Mouse (Mus musculus) lung, adult 2 months (tissue): Measurements from ENCODE around the gene Rhox4g.
"Not testable (repeated sequence)": the region's sequence is repeated elsewhere in the genome, so short reads cannot be mapped to it uniquely, and the experiment has no call there.

Source experiments
- CTCF ChIP-seq: fragments of 200-500 bp; IDR thresholded peaks from 2 replicates; pipeline ENCODE4 v1.5.1; 2011; ENCODE audit warnings: mild to moderate bottlenecking, low read length, control low read depth; ENCODE audit not compliant: insufficient read depth
- POLR2A ChIP-seq: fragments of 200-500 bp; IDR thresholded peaks from 2 replicates; pipeline ENCODE4 v1.6.1; 2011; ENCODE audit warnings: low read depth, mild to moderate bottlenecking, control low read depth, low read length, borderline replicate concordance; ENCODE audit errors: extremely low read depth

- not testable (repeated sequence) for TF ChIP-seq CTCF, POLR2A
Measured at GRCm38 (mm10) chrX:37651227-37651626, at the start of gene Rhox4g.
